Mouse (Mus musculus): ENCODE measurements around the gene St7.

- TF ChIP-seq CTCF (IDR thresholded peaks at IDR 0.05; ENCODE audit: borderline replicate concordance, extremely low read depth, insufficient read depth, insufficient read length) = no peak
- no peak for TF ChIP-seq POLR2A (IDR thresholded peaks at IDR 0.05; ENCODE audit: borderline replicate concordance, extremely low read depth, insufficient read depth, insufficient read length, poor library complexity, severe bottlenecking)
These were observed 97.5 kb downstream of the St7 start for GRCm38 (mm10) chr6:17790251-17790650.
